Comparison of ENCODE assay signal across 21 mouse cellular contexts in genomic region chr16:87961419-87961818, GRCm38 (mm10).
A peak's percentile ranks its signal among the peaks of the same experiment; 100 is the strongest.
DNase-seq lines count a peak whose midpoint lies in the region; ATAC-seq lines count a peak whose summit lies in the region.
"Had no signal": no experiment of that assay in that cellular context is flagged by ENCODE, and none has a peak within 500 bp of the region (broad histone marks: within the 10 kb centered on the region; RNA-seq: fewer than 3 reads in every experiment).

No protein-coding gene starts in this region.

- no peak for ATAC-seq in midbrain, embryonic 11.5 days (ENCODE audit: low FRiP score)
- ATAC-seq in midbrain, embryonic 13.5 days = no peak
- ATAC-seq in limb, embryonic 13.5 days (ENCODE audit: low FRiP score, low read depth) = peak; percentile 69
- ATAC-seq in liver, embryonic 12.5 days = no peak
- ATAC-seq: forebrain, embryonic 14.5 days; forebrain, embryonic 16.5 days had no signal

- no peak overlapping the region for H3K9ac ChIP-seq in midbrain, embryonic 11.5 days (ENCODE audit: low read length)
- H3K9ac ChIP-seq in midbrain, embryonic 13.5 days (replicated peaks) = no peak overlapping the region
- H3K9ac ChIP-seq in limb, embryonic 13.5 days = no peak overlapping the region
- H3K9ac ChIP-seq in liver, embryonic 12.5 days = no peak overlapping the region
- H3K9ac ChIP-seq: embryonic facial prominence, embryonic 13.5 days; embryonic facial prominence, embryonic 15.5 days; forebrain, embryonic 12.5 days had no signal

- no peaks in the 10 kb centered on the region for H3K36me3 ChIP-seq in midbrain, embryonic 11.5 days (ENCODE audit: control insufficient read depth, insufficient read depth, low read length)
- no peaks in the 10 kb centered on the region for H3K36me3 ChIP-seq in midbrain, embryonic 13.5 days
- H3K36me3 ChIP-seq in limb, embryonic 13.5 days = no peaks in the 10 kb centered on the region
- no peaks in the 10 kb centered on the region for H3K36me3 ChIP-seq in liver, embryonic 12.5 days
- H3K36me3 ChIP-seq: embryonic facial prominence, embryonic 13.5 days; embryonic facial prominence, embryonic 15.5 days; forebrain, embryonic 10.5 days; forebrain, embryonic 12.5 days had no signal

- no peak overlapping the region for H3K4me2 ChIP-seq in midbrain, embryonic 11.5 days
- H3K4me2 ChIP-seq in midbrain, embryonic 13.5 days (replicated peaks) = no peak overlapping the region
- H3K4me2 ChIP-seq in limb, embryonic 13.5 days (replicated peaks) = no peak overlapping the region
- H3K4me2 ChIP-seq in liver, embryonic 12.5 days = no peak overlapping the region
- H3K4me2 ChIP-seq: embryonic facial prominence, embryonic 13.5 days; embryonic facial prominence, embryonic 15.5 days; forebrain, embryonic 12.5 days had no signal

- H3K27me3 ChIP-seq in midbrain, embryonic 11.5 days (ENCODE audit: control insufficient read depth, insufficient read depth, low read length) = no peaks in the 10 kb centered on the region
- H3K27me3 ChIP-seq in midbrain, embryonic 13.5 days = no peaks in the 10 kb centered on the region
- no peaks in the 10 kb centered on the region for H3K27me3 ChIP-seq in limb, embryonic 13.5 days
- no peaks in the 10 kb centered on the region for H3K27me3 ChIP-seq in liver, embryonic 12.5 days (replicated peaks)
- H3K27me3 ChIP-seq: embryonic facial prominence, embryonic 13.5 days; embryonic facial prominence, embryonic 15.5 days; forebrain, embryonic 12.5 days had no signal

- H3K4me3 ChIP-seq in midbrain, embryonic 11.5 days (ENCODE audit: low read depth, low read length) = no peak overlapping the region
- no peak overlapping the region for H3K4me3 ChIP-seq in midbrain, embryonic 13.5 days (replicated peaks)
- no peak overlapping the region for H3K4me3 ChIP-seq in limb, embryonic 13.5 days
- H3K4me3 ChIP-seq in liver, embryonic 12.5 days = no peak overlapping the region
- H3K4me3 ChIP-seq: embryonic facial prominence, embryonic 13.5 days; embryonic facial prominence, embryonic 15.5 days; erythroblast, embryonic 14.5 days; forebrain, embryonic 10.5 days; forebrain, embryonic 12.5 days had no signal

- 73% methylated on average over 6 of the region's 6 CpGs for WGBS in midbrain, embryonic 11.5 days
- 70% methylated on average over 6 of the region's 6 CpGs for WGBS in midbrain, embryonic 13.5 days
- WGBS in limb, embryonic 13.5 days = 38% methylated on average over 6 of the region's 6 CpGs
- 64% methylated on average over 6 of the region's 6 CpGs for WGBS in liver, embryonic 12.5 days (ENCODE audit: insufficient replicate concordance)

- H3K9me3 ChIP-seq in midbrain, embryonic 11.5 days (ENCODE audit: control insufficient read depth, low read length) = no peaks in the 10 kb centered on the region
- no peaks in the 10 kb centered on the region for H3K9me3 ChIP-seq in midbrain, embryonic 13.5 days
- H3K9me3 ChIP-seq in limb, embryonic 13.5 days = no peaks in the 10 kb centered on the region
- no peaks in the 10 kb centered on the region for H3K9me3 ChIP-seq in liver, embryonic 12.5 days (replicated peaks)
- H3K9me3 ChIP-seq: embryonic facial prominence, embryonic 13.5 days; embryonic facial prominence, embryonic 15.5 days; forebrain, embryonic 10.5 days; forebrain, embryonic 12.5 days had no signal

- no peaks in the 10 kb centered on the region for H3K4me1 ChIP-seq in midbrain, embryonic 11.5 days (ENCODE audit: control insufficient read depth, insufficient read depth, low read length)
- no peaks in the 10 kb centered on the region for H3K4me1 ChIP-seq in midbrain, embryonic 13.5 days (replicated peaks)
- H3K4me1 ChIP-seq in limb, embryonic 13.5 days = peaks cover 18% of the 10 kb centered on the region; the same call in 1 of the 2 replicates
- H3K4me1 ChIP-seq in liver, embryonic 12.5 days = no peaks in the 10 kb centered on the region
- H3K4me1 ChIP-seq: embryonic facial prominence, embryonic 13.5 days; embryonic facial prominence, embryonic 15.5 days; forebrain, embryonic 10.5 days; forebrain, embryonic 12.5 days had no signal

- no peak overlapping the region for H3K27ac ChIP-seq in midbrain, embryonic 11.5 days (ENCODE audit: low read depth, low read length)
- no peak overlapping the region for H3K27ac ChIP-seq in midbrain, embryonic 13.5 days
- no peak overlapping the region for H3K27ac ChIP-seq in limb, embryonic 13.5 days
- H3K27ac ChIP-seq in liver, embryonic 12.5 days = no peak overlapping the region
- H3K27ac ChIP-seq: embryonic facial prominence, embryonic 13.5 days; embryonic facial prominence, embryonic 15.5 days; forebrain, embryonic 10.5 days; forebrain, embryonic 12.5 days had no signal

- DNase-seq in midbrain, embryonic 11.5 days (ENCODE audit: low spot score, missing footprints) = peak; percentile 67
- DNase-seq in heart, adult 9 months (ENCODE audit: low spot score in 2 of 2) = no peak
- DNase-seq: adrenal gland, adult 2 months; adrenal gland, postnatal 10 days; adrenal gland, postnatal 25 days; cerebellum, adult 11-12 months; cerebellum, adult 2 months; cerebellum, adult 9-10 months; cerebellum, postnatal 14 days; cerebellum, postnatal 36 days; embryo, embryonic 11 days had no signal
